Mouse (Mus musculus) thymus, postnatal 25 days (tissue): Measurements from ENCODE around the gene Slamf8.

Experiments used
- DNase-seq: peaks from one replicate; pipeline ENCODE4 v3.0.0; 2022

Slamf8 gene

GRCm38 (mm10) chr1:172590385-172590784 is at the start of gene Slamf8:
TSS of gene Slamf8 (minus strand) at chr1:172590568.
- DNase-seq, result no peak

DNA sequence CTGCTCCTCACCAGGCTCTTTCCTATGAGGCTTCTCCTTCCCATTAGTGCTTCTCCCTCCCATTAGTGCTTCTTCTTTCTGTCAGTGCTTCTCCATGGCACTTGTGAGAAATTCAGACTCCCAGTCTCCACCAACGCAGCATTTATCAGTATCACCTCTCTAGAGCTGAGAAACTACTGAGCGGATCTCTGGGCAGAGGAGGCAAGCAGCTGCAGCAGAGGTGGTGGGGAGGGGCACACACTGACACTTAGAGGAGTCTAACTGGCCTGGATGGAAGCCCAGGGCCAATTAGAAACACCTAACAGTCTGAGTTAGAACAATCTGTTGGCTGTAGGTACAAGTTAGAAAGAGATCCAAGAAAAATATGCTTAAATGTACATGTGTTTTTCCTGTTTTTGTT is 48.4 kb upstream of the Slamf8 start:
- DNase-seq, result no peak

- no peak for DNase-seq
Measured at GRCm38 (mm10) chr1:172637801-172638200, 47.4 kb upstream of the Slamf8 start.

GRCm38 (mm10) chr1:172636266-172636665 is 45.9 kb upstream of the Slamf8 start:
- DNase-seq, result no peak

- no peak for DNase-seq
Measured at GRCm38 (mm10) chr1:172635258-172635657, 44.9 kb upstream of the Slamf8 start.

DNA sequence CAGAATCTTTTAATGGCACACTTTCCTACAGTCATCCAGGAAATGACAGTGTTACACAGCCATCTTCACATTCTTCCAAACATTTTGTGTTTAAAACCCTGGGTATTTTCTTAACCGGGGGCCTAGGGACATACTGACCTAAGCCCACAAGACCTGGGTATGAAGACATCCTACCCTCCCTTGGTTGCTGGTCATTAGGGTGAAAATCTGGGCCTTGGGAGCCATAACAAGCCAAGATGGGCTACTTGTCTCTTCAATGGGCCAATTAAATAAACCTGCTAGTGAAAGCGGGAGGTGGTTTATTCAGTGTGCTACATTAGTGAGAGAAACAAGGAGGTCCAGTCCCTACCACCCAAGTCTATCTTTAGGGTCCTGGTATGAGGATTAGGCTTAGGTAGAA is 43.8 kb upstream of the Slamf8 start:
- no peak for DNase-seq

GRCm38 (mm10) chr1:172632451-172633326 is 42.3 kb upstream of the Slamf8 start, which contains the start of gene Dusp23:
TSS of gene Dusp23 (minus strand) at chr1:172632962.
- DNase-seq, result peak; percentile 93

DNA sequence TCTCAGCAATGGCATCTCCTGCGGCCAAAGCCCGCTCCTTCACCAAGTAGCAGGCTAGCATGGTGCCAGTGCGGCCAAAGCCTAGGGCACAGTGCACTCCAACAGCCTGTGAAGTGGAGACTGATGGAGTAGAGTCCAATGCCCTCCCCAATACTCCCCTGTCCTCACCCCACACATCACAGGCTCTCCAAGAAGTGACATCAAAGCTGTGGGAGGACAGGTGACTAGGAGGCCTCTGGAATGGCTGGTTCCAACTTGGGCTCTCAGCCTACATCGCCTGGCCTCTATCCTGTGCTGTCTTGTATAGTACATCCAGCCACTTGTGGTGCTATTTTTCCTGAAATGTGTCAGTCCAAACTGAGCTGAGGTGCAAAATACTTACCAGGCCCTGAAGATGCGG is 41.4 kb upstream of the Slamf8 start:
- no peak for DNase-seq

- DNase-seq, result no peak
Measured at GRCm38 (mm10) chr1:172629831-172630230, 39.5 kb upstream of the Slamf8 start.

GRCm38 (mm10) chr1:172626306-172626705 is 35.9 kb upstream of the Slamf8 start:
- DNase-seq, result no peak

DNA sequence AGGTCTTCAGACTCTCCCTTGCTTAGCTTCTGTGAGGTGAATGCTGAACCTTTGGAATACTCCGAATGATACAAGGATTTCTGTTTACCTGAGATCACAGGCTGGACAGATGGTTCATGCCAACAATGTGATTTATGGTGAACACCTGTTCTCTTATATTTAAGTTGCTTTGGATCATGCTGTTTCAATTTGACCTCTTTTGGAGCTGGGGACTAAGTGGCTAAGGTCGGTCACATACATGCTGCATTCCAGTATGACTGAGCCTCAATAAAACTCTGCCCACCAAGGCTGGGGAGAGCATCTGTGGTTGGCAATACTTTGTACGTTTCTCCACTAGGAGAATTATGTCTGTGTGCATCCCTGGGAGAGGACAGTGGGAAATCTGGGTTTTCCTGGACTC is 33.7 kb upstream of the Slamf8 start:
- no peak for DNase-seq

- no peak for DNase-seq
Measured at GRCm38 (mm10) chr1:172623599-172623998, 33.2 kb upstream of the Slamf8 start.

GRCm38 (mm10) chr1:172619235-172619634 is 28.9 kb upstream of the Slamf8 start:
- DNase-seq, result peak; percentile 60

GRCm38 (mm10) chr1:172618141-172618540 is 27.8 kb upstream of the Slamf8 start:
- no peak for DNase-seq

GRCm38 (mm10) chr1:172617365-172618076 is 27.2 kb upstream of the Slamf8 start:
- no peak for DNase-seq

DNA sequence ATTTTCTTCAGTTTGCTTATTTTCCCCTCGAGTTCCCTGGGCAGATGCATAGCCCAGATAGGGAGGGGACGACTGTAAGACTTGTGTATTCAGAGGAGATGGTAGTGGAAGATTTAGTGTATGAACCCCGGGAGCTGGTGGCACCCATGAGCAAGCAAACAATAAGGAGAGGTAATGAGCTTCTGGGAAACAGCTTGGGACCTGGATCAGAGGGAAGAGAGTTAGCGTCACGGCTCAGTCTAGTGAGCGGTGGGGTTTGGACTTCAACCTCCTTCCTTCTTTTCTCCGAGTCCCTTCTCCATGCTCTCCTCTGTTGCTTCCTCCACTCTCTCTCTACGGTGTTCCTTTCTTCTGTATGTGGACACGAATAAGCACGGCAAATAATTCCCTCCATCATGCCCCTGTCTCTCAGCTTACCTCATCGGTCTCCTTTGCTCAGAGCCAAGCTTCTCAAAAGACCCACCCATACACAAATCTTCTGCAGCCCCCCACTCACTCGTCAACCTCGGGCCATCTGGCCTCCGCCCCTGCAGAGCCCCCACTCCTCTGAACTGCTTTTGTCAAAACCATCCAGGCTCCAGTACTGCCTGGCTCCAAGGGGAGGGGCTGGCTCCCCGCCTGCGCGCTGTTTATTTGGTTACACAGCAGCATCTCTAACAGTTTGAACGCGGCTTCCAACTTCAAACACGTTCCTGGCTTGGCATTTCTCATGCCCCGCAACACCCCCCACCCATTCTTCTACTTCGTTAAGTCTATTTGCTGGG is 26.4 kb upstream of the Slamf8 start:
- no peak for DNase-seq

DNA sequence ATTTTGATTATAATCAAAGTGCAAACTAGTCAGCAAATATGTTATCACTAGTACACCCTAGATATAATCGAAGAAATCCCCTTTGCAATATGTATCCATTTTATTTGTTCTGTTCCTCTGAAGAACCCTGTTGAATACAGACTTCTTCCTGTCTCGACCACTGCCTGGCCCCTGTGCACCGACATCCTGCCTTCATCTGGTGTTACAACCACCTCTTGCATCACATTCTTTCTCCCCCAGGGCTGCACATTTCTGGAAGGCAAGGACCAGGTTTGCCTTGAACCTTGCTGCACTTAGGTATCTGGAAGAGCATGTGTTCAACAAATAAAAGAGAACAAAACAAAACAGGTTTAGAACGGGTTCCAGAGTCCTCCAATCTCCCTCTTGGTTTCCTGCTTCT is 25.0 kb upstream of the Slamf8 start:
- DNase-seq, result no peak

DNA sequence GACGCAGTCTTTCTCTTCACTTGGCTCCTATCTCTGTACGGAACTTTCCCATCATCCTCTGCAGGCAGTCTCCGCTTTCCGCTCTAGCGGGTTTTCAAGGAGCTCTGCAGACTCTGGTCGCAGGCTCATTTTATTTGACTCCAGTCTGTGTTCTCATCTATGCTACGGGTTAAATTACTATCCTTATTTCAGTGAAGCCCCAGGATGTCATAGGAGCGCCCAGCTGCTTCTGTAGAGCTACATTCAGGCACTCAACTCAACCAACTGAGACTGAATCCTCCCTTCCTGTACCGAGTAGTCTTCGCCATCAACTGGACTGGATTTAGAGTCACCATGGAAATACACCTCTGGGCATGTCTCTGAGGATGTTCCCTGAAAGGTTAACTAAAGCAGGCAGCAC is 24.3 kb upstream of the Slamf8 start:
- no peak for DNase-seq

GRCm38 (mm10) chr1:172612745-172613144 is 22.4 kb upstream of the Slamf8 start:
- no peak for DNase-seq

GRCm38 (mm10) chr1:172611304-172611703 is 20.9 kb upstream of the Slamf8 start:
- no peak for DNase-seq

GRCm38 (mm10) chr1:172602326-172602725 is 12.0 kb upstream of the Slamf8 start, which contains the start of gene Fcrl6:
TSS of gene Fcrl6 (minus strand) at chr1:172602551.
- no peak for DNase-seq

- peak; percentile 25 for DNase-seq
Measured at GRCm38 (mm10) chr1:172594495-172594894, 4.1 kb upstream of the Slamf8 start.

DNA sequence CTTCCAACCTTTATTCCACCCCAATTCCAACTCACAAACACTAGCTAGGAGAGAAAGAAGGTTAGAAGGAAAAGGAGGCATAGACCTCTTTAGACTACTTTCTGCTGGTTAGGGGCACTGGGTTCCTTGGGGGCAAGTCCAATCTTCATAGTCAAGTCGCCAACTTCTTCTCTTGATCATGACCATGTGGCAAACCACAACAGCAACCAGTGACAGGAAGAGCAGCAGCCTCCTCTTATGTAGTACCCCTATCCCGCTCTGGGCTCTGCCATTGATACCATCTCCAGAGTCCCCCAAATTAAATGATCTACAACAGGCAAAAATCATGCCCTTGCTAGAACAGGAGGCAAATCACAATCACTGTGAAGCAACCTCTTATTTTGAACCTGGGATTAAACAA is 3.6 kb upstream of the Slamf8 start:
- no peak for DNase-seq
